Mouse (Mus musculus) thymus, adult 2 months (tissue): ENCODE measurements around the gene Ggact.

ENCODE experiments used
- CTCF ChIP-seq: fragments of 200-500 bp; IDR thresholded peaks from 2 replicates; pipeline ENCODE4 v1.5.1; 2012; ENCODE audit warnings: mild to moderate bottlenecking, control low read depth, low read length, moderate library complexity, borderline replicate concordance; ENCODE audit not compliant: control insufficient read depth, poor library complexity, insufficient read depth; ENCODE audit errors: extremely low read depth
- POLR2A ChIP-seq: fragments of 200-500 bp; IDR thresholded peaks from 2 replicates; pipeline ENCODE4 v1.6.1; 2012; ENCODE audit warnings: mild to moderate bottlenecking, low read length, control low read depth, moderate library complexity; ENCODE audit not compliant: control insufficient read depth, poor library complexity, insufficient read depth; ENCODE audit errors: extremely low read depth

DNA sequence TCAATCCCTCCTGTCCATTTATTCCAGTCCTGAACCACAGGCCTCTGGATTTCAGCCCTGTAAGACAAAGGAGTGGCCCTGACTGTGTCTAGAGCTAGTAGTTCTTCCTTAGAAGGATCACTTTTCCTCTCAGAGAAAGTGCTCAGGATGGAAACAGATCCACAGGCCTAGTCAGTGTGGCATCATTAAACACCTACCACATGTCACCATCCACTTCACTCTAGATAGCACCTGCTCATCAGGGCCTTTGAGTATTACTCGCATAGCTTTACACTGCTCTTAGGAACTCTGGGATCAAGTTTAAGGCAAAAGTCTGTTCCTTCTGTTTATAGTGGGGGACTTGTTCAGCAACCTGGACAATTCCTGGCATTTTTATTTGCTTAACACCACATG lies 25.1 kb downstream of the Ggact start:
- TF ChIP-seq POLR2A: no peak
- TF ChIP-seq CTCF: no peak
